Mouse (Mus musculus) liver, embryonic 12.5 days (tissue): ENCODE data around the gene 1810009A15Rik. TPM values are rescaled to one million over a fixed set of nuclear protein-coding genes. Genes with fewer than 3 reads are reported as not detected.
"Not testable (repeated sequence)": the region's sequence is repeated elsewhere in the genome, so short reads cannot be mapped to it uniquely, and the experiment has no call there.

Experiments
- ATAC-seq: fragments of 200-750 bp; cut with Nextera tagmentation; 2 replicates; pipeline ENCODE4 v1.8.0; 2017; ENCODE audit warnings: moderate number of reproducible peaks, mild to moderate bottlenecking, moderate library complexity
- H3K27ac ChIP-seq: fragments of 300-500 bp; sonication (generic); 2 replicates; pipeline ENCODE4 v1.5.1; 2016; ENCODE audit warnings: mild to moderate bottlenecking
- H3K27me3 ChIP-seq: fragments of 300-500 bp; sonication (generic); replicated peaks from 2 replicates; pipeline ENCODE4 v1.6.1; 2016; ENCODE audit warnings: mild to moderate bottlenecking, moderate library complexity
- H3K36me3 ChIP-seq: fragments of 300-500 bp; sonication (generic); 2 replicates; pipeline ENCODE4 v1.6.1; 2016; ENCODE audit warnings: mild to moderate bottlenecking, moderate library complexity
- H3K4me1 ChIP-seq: fragments of 300-500 bp; sonication (generic); 2 replicates; pipeline ENCODE4 v1.6.1; 2016
- H3K4me2 ChIP-seq: fragments of 300-500 bp; sonication (generic); 2 replicates; pipeline ENCODE4 v1.6.1; 2016; ENCODE audit warnings: mild to moderate bottlenecking, moderate library complexity
- H3K4me3 ChIP-seq: fragments of 300-500 bp; sonication (generic); 2 replicates; pipeline ENCODE4 v1.5.1; 2016; ENCODE audit warnings: mild to moderate bottlenecking, moderate library complexity
- H3K9ac ChIP-seq: fragments of 300-500 bp; sonication (generic); 2 replicates; pipeline ENCODE4 v1.6.1; 2016; ENCODE audit warnings: mild to moderate bottlenecking, moderate library complexity
- H3K9me3 ChIP-seq: fragments of 300-500 bp; sonication (generic); replicated peaks from 2 replicates; pipeline ENCODE4 v1.6.1; 2016; ENCODE audit warnings: mild to moderate bottlenecking, moderate library complexity
- WGBS: fragments of 180-500 bp; shearing (Covaris S2); methylation state at CpG from one replicate; pipeline ENCODE4 v1.1.7; 2016; ENCODE audit not compliant: insufficient replicate concordance; 5-methylcytosine and 5-hydroxymethylcytosine counted together
- polyA plus RNA-seq: library from polyadenylated mRNA; unstranded; fragments of >200 nt; fragmentation: Nextera tagmentation; extraction: Ambion mirVana; gene quantifications from 2 replicates; pipeline ENCODE4 v1.2.1, GENCODE M21; 2016

The 1810009A15Rik gene
- polyA plus RNA-seq, 1 experiment from 2014 or later, result 111 TPM

DNA sequence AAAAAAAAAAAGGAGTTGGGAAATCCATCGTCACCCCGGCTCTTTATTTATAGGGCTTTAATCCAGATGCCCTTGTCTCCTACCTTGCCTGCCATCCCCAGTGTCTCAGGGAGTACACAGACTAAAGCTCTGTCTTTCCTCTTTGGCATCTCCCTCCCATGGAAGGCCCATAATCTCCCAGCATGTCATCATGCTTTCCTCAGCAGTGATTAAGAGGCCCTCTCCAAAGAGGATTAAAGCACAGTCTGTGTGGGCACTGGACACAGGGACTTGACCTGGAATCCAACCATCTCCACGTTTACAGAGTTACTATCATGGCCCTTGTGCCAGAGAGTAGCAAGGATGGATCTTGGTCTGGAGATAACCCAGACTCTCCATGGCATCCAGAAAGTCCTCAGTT lies 5.0 kb upstream of the 1810009A15Rik start, which contains the start of the genes Lbhd1 and Gm49403:
TSS of gene Lbhd1 (plus strand) at position 117 of the 400 bp plus-strand sequence.
TSS of gene Gm49403 (plus strand) at position 315 of the 400 bp plus-strand sequence.
- no peaks in the 10 kb centered on the region for H3K27me3 ChIP-seq
- peaks cover 8% of the 10 kb centered on the region; the same call in 1 of the 2 replicates for H3K36me3 ChIP-seq
- peaks cover 36% of the 10 kb centered on the region for H3K4me1 ChIP-seq
- no peaks in the 10 kb centered on the region for H3K9me3 ChIP-seq
- H3K27ac ChIP-seq, result no peak within 1 kb of the TSS
- no peak within 1 kb of the TSS for H3K4me3 ChIP-seq
- ATAC-seq, result no peak
- no peak within 1 kb of the TSS for H3K9ac ChIP-seq
- WGBS, result 73% methylated on average over 3 of the region's 3 CpGs
- H3K4me2 ChIP-seq, result no peak within 1 kb of the TSS

DNA sequence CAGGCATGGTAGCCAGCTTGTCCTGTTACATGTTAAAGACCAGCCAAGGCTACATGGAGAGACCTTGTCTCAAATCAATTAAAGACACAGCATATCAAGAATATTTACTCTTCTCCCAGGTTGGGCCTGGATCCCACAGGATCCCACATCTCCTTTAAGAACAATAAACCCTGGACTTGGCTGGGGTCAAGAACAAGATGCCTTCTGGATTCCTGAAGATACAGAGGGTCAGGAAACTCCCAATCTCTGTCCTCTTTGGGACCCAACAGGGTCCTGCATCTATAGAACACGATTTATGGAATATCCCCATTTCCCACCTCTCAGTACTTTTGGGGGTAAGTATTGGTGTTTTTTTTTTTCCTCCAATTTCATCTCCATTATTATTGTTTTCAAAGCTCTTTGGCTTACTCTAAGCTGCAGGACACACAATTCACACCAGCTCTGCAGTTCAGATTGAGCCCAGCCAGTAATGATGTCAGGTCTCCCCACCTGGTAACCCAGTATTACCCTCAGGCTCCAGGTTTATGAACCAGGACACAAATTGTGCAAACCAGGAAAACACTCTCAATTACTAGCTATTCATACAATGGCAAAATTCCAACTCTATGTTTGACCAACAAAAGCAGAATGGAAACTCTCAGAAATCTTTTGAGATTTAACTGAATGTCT lies 1.6 kb upstream of the 1810009A15Rik start:
- 43% methylated on average over 1 of the region's 1 CpGs for WGBS
- Histone ChIP-seq H3K36me3 (peaks cover 17% of the 10 kb centered on the region), H3K4me3 (peak overlapping the region; percentile 81), H3K27me3 (no peaks in the 10 kb centered on the region), H3K4me1 (peaks cover 37% of the 10 kb centered on the region), H3K9ac (peak overlapping the region; percentile 89), H3K27ac (peak overlapping the region; percentile 89), H3K9me3 (no peaks in the 10 kb centered on the region), H3K4me2 (peak overlapping the region; percentile 77)
- ATAC-seq, result no peak

DNA sequence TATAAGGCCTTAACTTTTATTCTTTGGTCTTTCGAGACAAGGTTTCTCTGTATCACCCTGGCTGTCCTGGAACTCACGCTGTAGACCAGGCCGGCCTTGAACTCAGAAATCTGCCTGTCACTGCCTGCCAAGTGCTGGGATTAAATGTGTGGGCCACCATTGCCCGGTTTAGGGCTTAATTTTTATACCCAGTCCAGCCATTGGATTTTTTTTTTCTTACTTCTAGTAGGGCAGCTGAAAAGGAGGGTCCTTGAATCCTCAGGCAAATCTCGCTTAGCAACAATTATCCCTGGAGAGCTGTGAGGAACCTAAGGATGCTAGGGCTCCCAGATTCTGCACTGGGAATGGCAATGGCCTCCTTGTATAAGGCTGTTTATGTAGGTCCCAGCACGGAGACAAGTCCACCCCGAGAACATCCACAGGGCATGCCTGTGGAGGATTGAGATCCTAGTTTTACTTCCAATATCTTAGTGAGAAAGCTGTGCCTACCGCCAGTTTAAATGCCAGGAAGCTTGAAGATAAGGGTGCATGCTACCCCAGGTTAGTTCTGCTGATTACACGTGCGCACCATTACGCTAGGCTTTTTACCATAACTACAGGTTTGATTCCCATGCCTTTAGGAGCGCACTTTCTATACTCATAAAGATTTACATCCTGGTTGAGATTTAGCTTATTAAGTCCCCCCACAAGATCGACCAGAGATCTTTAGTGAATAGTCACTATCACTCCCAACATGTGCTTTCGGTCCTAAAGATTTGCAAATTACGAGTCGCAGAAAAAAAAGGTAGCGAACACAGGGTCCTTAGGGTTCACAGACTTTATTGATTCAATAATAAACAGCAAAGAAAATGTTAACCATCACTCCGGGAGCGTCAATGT lies 829 bp upstream of the 1810009A15Rik start:
- H3K4me3 ChIP-seq, result peak overlapping the region; percentile 81
- peaks cover 17% of the 10 kb centered on the region for H3K36me3 ChIP-seq
- H3K9ac ChIP-seq, result peak overlapping the region; percentile 89
- peak overlapping the region; percentile 77 for H3K4me2 ChIP-seq
- 8% methylated on average over 19 of the region's 19 CpGs for WGBS
- peak overlapping the region; percentile 89 for H3K27ac ChIP-seq
- H3K9me3 ChIP-seq, result no peaks in the 10 kb centered on the region
- no peak for ATAC-seq
- no peaks in the 10 kb centered on the region for H3K27me3 ChIP-seq
- H3K4me1 ChIP-seq, result peaks cover 44% of the 10 kb centered on the region

DNA sequence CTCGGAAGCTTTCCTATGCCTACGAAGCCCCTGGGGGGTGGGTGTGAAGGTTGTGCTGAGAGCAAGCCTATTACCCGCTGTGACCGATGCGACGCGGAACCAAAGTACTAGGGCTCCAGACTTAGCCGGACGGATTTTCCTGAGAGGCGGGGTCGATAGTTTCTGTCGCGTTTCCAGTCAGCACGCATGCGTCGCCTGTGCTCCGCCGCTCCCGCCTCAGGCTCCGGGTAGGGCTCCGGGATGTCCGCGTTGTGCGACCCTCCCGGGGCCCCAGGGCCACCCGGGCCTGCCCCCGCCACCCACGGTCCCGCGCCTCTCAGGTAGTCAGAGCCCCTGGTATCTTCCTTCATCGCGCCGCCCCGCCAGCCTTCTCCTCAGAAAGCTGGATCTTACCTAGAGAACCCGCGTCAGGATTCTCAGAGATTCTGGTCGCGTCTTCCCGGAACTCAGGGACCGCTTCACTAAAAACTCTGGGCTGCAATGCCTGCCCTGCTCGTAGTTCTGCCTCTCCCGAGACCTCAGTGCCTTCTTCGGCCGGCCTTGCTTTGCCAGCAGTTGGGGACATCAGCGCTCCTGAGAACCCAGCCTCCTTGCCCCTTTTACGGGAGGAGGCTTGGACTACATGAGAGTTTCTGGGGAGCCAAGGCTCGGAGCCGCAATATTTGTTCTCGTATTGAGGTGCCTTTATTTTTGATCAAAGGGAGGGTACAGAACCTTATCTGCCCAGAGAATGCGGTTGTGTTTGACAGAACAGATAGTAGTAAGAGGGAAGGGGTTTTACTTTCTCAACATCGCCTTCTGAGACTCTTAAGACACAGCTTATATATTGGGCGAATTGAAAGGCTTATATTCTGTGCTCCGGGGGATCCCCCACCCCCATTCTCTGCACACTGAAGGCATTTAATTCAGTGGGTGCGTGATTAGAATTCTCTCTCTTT lies 4.4 kb downstream of the 1810009A15Rik start, which contains the start of gene Ints5:
TSS of gene Ints5 (plus strand) at position 177 of the 938 bp plus-strand sequence.
- peak within 1 kb of the TSS; percentile 95 for H3K27ac ChIP-seq
- WGBS, result 1% methylated on average over 54 of the region's 54 CpGs
- peaks cover 45% of the 10 kb centered on the region for H3K36me3 ChIP-seq
- H3K9ac ChIP-seq, result peak within 1 kb of the TSS; percentile 94
- H3K4me3 ChIP-seq, result peak within 1 kb of the TSS; percentile 90
- peaks cover 74% of the 10 kb centered on the region for H3K4me1 ChIP-seq
- peak within 1 kb of the TSS; percentile 84 for H3K4me2 ChIP-seq
- H3K9me3 ChIP-seq, result no peaks in the 10 kb centered on the region
- peak; percentile 56 for ATAC-seq
- no peaks in the 10 kb centered on the region for H3K27me3 ChIP-seq

DNA sequence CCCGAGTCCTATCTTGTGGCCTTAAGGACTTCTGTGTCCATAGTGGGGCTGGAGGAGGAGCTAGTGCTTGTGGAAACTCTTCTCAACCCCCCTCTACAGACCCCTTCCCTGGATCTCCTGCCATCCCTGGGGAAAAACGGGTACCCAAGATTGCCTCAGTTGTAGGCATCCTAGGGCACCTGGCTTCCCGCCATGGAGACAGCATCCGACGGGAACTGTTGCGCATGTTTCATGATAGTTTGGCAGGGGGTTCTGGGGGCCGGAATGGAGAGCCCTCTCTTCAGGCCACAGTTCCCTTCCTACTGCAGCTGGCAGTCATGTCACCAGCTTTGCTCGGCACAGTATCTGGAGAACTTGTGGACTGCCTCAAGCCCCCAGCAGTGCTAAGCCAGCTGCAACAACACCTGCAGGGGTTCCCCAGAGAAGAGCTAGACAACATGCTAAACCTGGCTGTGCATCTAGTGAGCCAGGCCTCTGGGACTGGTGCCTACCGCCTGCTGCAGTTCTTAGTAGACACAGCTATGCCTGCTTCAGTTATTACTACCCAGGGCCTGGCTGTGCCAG lies 6.8 kb downstream of the 1810009A15Rik start:
- Histone ChIP-seq H3K4me1 (peaks cover 80% of the 10 kb centered on the region), H3K36me3 (peaks cover 46% of the 10 kb centered on the region), H3K9ac (peak overlapping the region; percentile 96), H3K9me3 (no peaks in the 10 kb centered on the region), H3K27me3 (no peaks in the 10 kb centered on the region), H3K4me3 (no peak overlapping the region), H3K4me2 (peak overlapping the region; percentile 82; the same call in 1 of the 2 replicates), H3K27ac (peak overlapping the region; percentile 90; the same call in 1 of the 2 replicates)
- no peak for ATAC-seq
- WGBS, result 89% methylated on average over 9 of the region's 9 CpGs

DNA sequence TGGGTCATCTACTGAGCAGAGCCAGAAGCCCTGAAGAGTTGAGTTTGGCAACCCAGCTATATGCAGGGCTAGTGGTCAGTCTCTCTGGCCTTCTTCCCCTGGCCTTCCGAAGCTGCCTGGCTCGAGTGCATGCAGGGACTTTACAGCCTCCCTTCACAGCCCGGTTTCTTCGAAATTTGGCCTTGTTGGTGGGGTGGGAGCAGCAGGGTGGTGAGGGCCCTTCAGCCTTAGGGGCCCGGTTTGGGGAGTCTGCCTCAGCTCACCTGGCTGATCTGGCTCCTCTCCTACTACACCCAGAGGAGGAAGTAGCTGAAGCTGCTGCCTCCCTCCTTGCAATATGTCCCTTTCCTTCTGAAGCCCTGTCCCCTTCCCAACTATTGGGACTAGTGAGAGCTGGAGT lies 7.6 kb downstream of the 1810009A15Rik start:
- Histone ChIP-seq H3K36me3 (peaks cover 46% of the 10 kb centered on the region), H3K4me2 (peak overlapping the region; percentile 82), H3K4me1 (peaks cover 82% of the 10 kb centered on the region), H3K9ac (peak overlapping the region; percentile 96), H3K27ac (peak overlapping the region; percentile 90)
- not testable (repeated sequence) for H3K27me3 ChIP-seq, H3K4me3 ChIP-seq, ATAC-seq, H3K9me3 ChIP-seq
- WGBS, result 79% methylated on average over 5 of the region's 5 CpGs

DNA sequence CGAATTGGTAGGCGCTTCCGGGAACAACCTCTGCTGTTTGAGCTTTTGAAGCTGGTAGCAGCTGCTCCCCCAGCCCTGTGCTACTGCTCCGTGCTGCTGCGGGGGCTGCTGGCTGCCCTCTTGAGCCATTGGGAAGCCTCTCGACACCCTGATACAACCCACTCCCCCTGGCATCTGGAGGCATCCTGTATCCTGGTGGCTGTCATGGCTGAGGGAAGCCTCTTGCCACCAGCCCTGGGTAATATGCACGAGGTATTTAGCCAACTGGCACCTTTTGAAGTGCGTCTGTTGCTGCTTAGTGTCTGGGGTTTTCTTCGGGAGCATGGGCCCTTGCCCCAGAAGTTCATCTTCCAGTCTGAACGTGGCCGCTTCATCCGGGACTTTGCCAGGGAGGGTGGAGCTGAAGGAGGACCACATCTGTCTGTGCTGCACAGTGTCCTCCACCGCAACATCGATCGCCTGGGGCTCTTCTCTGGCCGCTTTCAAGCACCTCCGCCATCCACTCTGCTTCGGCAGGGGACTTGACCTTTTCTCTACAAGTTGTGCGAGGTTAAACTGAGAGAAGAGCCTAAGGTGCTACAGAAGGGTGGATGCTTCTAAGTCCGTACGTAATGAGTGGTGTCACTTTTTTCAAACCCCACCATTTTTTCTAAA lies 8.7 kb downstream of the 1810009A15Rik start:
- Histone ChIP-seq H3K4me1 (peaks cover 71% of the 10 kb centered on the region), H3K27ac (peak overlapping the region; percentile 90), H3K4me3 (peak overlapping the region; percentile 90), H3K4me2 (peak overlapping the region; percentile 82), H3K36me3 (peaks cover 49% of the 10 kb centered on the region), H3K9ac (peak overlapping the region; percentile 96)
- ATAC-seq, result peak; percentile 50
- not testable (repeated sequence) for H3K9me3 ChIP-seq, H3K27me3 ChIP-seq
- 33% methylated on average over 21 of the region's 21 CpGs for WGBS

DNA sequence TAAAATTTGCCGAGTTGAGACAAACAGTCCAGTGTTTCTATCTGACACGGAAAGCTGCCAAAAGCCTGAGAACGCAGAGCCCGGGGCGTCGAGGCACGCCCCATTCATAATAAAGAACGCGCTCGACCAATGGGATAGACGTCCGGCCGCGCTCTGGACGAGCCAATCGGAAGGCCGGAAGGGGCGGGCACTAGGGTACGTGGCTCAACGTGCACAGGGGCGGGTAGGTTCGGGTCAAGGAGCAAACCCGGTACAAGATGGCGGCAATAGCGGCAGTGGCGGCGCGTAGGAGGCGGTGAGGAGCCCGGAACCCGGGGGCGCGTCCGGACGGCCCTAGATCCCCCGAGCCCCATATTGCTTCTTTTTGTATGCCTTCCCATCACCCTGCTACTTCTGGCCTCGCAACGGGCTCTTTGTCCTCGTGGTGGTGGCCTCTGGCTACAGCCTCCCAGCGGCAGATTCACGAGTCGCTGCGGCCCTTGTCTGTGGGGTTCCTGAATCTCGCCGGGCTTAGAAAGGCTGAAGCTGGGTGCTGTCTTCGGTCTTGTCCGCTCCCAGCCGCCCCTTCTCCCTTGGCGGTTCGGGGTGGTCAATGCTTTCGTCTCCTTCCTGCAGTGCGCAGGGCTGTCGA lies 9.3 kb downstream of the 1810009A15Rik start, which contains the start of gene Ganab:
TSS of gene Ganab (plus strand) at position 207 of the 631 bp plus-strand sequence.
- Histone ChIP-seq H3K27ac (peak within 1 kb of the TSS; percentile 90), H3K9ac (peak within 1 kb of the TSS; percentile 96), H3K4me2 (peak within 1 kb of the TSS; percentile 82), H3K4me1 (peaks cover 67% of the 10 kb centered on the region), H3K27me3 (no peaks in the 10 kb centered on the region), H3K36me3 (peaks cover 55% of the 10 kb centered on the region), H3K4me3 (peak within 1 kb of the TSS; percentile 90), H3K9me3 (no peaks in the 10 kb centered on the region)
- WGBS, result under 1% methylated on average over 53 of the region's 53 CpGs
- ATAC-seq, result peak; percentile 98

DNA sequence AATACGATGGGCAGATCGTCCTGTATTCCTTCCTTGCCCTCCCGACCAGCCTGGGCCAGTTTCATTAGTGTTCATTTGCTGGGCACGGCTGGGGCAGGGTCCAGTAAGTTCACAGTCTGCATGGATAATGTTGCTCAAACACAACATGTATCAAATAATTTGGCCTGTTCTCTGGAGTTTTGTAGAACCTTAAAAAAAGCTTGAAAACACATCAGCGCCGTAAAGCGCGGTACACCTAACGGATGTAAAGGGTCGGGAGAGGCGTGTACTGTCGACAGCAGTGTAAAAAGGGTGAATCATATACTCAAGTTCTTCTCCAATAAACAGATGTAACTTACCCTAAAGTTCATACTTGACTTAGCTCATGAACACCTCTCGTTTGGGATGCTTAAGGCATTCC lies 9.9 kb downstream of the 1810009A15Rik start:
- Histone ChIP-seq H3K27me3 (no peaks in the 10 kb centered on the region), H3K4me3 (peak overlapping the region; percentile 90), H3K4me1 (peaks cover 64% of the 10 kb centered on the region), H3K9me3 (no peaks in the 10 kb centered on the region), H3K9ac (peak overlapping the region; percentile 96), H3K27ac (peak overlapping the region; percentile 89), H3K4me2 (peak overlapping the region; percentile 82), H3K36me3 (peaks cover 61% of the 10 kb centered on the region)
- no peak for ATAC-seq
- WGBS, result 2% methylated on average over 13 of the region's 13 CpGs

DNA sequence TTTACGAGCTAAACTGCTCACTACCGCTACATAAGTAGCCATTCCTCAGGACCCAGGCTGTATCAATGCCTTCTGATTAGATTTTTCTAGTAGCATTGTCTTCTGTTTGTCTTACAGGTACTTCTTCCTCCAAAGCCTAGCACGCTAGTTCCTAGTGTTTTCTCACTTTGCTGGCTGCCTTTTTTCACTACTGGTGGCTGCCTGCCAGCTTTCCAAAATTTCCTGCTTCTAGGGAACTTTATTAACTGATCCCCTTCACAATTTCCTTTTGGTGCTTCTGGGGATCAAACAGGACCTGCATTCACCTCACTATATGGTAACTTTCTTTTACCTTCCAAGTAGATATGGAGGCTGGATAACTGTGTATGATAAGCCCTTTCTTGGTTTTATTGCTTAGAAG lies 10.4 kb downstream of the 1810009A15Rik start:
- Histone ChIP-seq H3K27me3 (no peaks in the 10 kb centered on the region), H3K9me3 (no peaks in the 10 kb centered on the region), H3K4me1 (peaks cover 59% of the 10 kb centered on the region), H3K36me3 (peaks cover 66% of the 10 kb centered on the region), H3K4me3 (peak overlapping the region; percentile 90), H3K4me2 (peak overlapping the region; percentile 82), H3K9ac (peak overlapping the region; percentile 96), H3K27ac (peak overlapping the region; percentile 89)
- ATAC-seq, result no peak
- WGBS, result 41% methylated on average over 3 of the region's 3 CpGs
